Mouse (Mus musculus) bone marrow, adult 2 months (tissue): ENCODE results near the gene Nicn1. TPM values are rescaled to one million over a fixed set of nuclear protein-coding genes. Genes with fewer than 3 reads are reported as not detected.
A peak's percentile ranks its signal among the peaks of the same experiment; 100 is the strongest.
"Not testable (repeated sequence)": the region's sequence is repeated elsewhere in the genome, so short reads cannot be mapped to it uniquely, and the experiment has no call there.

Experiments
- H3K27ac ChIP-seq: fragments of 200-500 bp; 2 replicates; pipeline ENCODE4 v1.5.1; 2012; ENCODE audit warnings: low read depth, mild to moderate bottlenecking, control low read depth, inconsistent platforms, low read length; ENCODE audit not compliant: control insufficient read depth, poor library complexity, insufficient read depth
- H3K4me1 ChIP-seq: fragments of 200-500 bp; 2 replicates; pipeline ENCODE4 v1.6.1; 2011; ENCODE audit warnings: low read length; ENCODE audit not compliant: control insufficient read depth, insufficient read depth
- H3K4me3 ChIP-seq: fragments of 200-500 bp; replicated peaks from 2 replicates; pipeline ENCODE3; 2011; ENCODE audit warnings: mild to moderate bottlenecking, low read depth, low read length, control low read depth; ENCODE audit not compliant: control insufficient read depth
- CTCF ChIP-seq: fragments of 200-500 bp; IDR thresholded peaks from 2 replicates; pipeline ENCODE4 v1.5.1; 2011; ENCODE audit warnings: low read length, control low read depth; ENCODE audit not compliant: control insufficient read depth, insufficient read depth
- POLR2A ChIP-seq: fragments of 200-500 bp; IDR thresholded peaks from 2 replicates; pipeline ENCODE4 v1.6.1; 2011; ENCODE audit warnings: low read depth, mild to moderate bottlenecking, control low read depth, low read length, borderline replicate concordance; ENCODE audit not compliant: control insufficient read depth
- WGBS: fragments of 180-500 bp; shearing (Covaris S2); methylation state at CpG from one replicate; pipeline ENCODE4 v1.1.7; 2018; 5-methylcytosine and 5-hydroxymethylcytosine counted together
- polyA plus RNA-seq: library from polyadenylated mRNA; stranded (reverse); fragments of >200 nt; gene quantifications from 2 replicates; pipeline ENCODE4 v1.2.4, GENCODE M21; 2011; ENCODE audit warnings: low replicate concordance; ENCODE audit not compliant: missing spikeins, insufficient read depth, insufficient read length

Nicn1 gene
- polyA plus RNA-seq, 1 experiment, result 2.3 TPM

GRCm38 (mm10) chr9:108274476-108275330 is 15.5 kb upstream of the Nicn1 start:
- no peaks in the 10 kb centered on the region for H3K4me1 ChIP-seq
- no peak overlapping the region for H3K4me3 ChIP-seq
- WGBS, result 60% methylated on average over 5 of the region's 5 CpGs
- no peak overlapping the region for H3K27ac ChIP-seq
- no peak for TF ChIP-seq POLR2A
- no peak for TF ChIP-seq CTCF

- no peak for TF ChIP-seq POLR2A
- TF ChIP-seq CTCF, result no peak
- Histone ChIP-seq H3K4me1 (no peaks in the 10 kb centered on the region), H3K27ac (no peak overlapping the region), H3K4me3 (no peak overlapping the region)
- 64% methylated on average over 6 of the region's 6 CpGs for WGBS
Observed at GRCm38 (mm10) chr9:108275331-108275659, 14.9 kb upstream of the Nicn1 start.

GRCm38 (mm10) chr9:108278697-108279450 is 11.4 kb upstream of the Nicn1 start:
- no peak overlapping the region for H3K4me3 ChIP-seq
- H3K27ac ChIP-seq, result no peak overlapping the region
- 70% methylated on average over 10 of the region's 10 CpGs for WGBS
- TF ChIP-seq POLR2A, result no peak
- peak; percentile 57 for TF ChIP-seq CTCF
- H3K4me1 ChIP-seq, result no peaks in the 10 kb centered on the region

GRCm38 (mm10) chr9:108280071-108280828 is 10.0 kb upstream of the Nicn1 start:
- Histone ChIP-seq H3K4me1 (peaks cover 1% of the 10 kb centered on the region; the same call in 1 of the 2 replicates), H3K27ac (no peak overlapping the region), H3K4me3 (no peak overlapping the region)
- TF ChIP-seq CTCF (no peak), POLR2A (no peak)
- WGBS, result 45% methylated on average over 8 of the region's 8 CpGs

GRCm38 (mm10) chr9:108284410-108284809 is 5.8 kb upstream of the Nicn1 start:
- peaks cover 1% of the 10 kb centered on the region; the same call in 1 of the 2 replicates for H3K4me1 ChIP-seq
- no peak overlapping the region for H3K27ac ChIP-seq
- H3K4me3 ChIP-seq, result no peak overlapping the region
- TF ChIP-seq POLR2A (no peak), CTCF (peak; percentile 59)
- WGBS, result 8% methylated on average over 6 of the region's 6 CpGs

GRCm38 (mm10) chr9:108287526-108288238 is 2.5 kb upstream of the Nicn1 start:
- H3K27ac ChIP-seq, H3K4me3 ChIP-seq, H3K4me1 ChIP-seq: not testable (repeated sequence)
- 71% methylated on average over 6 of the region's 6 CpGs for WGBS

- TF ChIP-seq CTCF, result no peak
- TF ChIP-seq POLR2A, result no peak
- Histone ChIP-seq H3K4me3 (no peak overlapping the region), H3K4me1 (peaks cover 1% of the 10 kb centered on the region; the same call in 1 of the 2 replicates), H3K27ac (no peak overlapping the region)
- WGBS, result 64% methylated on average over 2 of the region's 2 CpGs
Observed at GRCm38 (mm10) chr9:108289347-108289746, 882 bp upstream of the Nicn1 start.
